Mouse (Mus musculus) myocyte (in vitro differentiated cells): ENCODE measurements at regions not wholly inside any gene's neighbourhood (a gene's known extent, or its start where the extent isn't known, plus 50 kb on each side); places are given as distances from the start of the nearest gene placed in this dataset.

Source experiments
- H3K27me3 ChIP-seq: one replicate; pipeline ENCODE4 v1.6.1; 2011; ENCODE audit not compliant: control insufficient read depth, insufficient read depth, insufficient read length
- H3K36me3 ChIP-seq: one replicate; pipeline ENCODE4 v1.6.1; 2011; ENCODE audit not compliant: control insufficient read depth, insufficient read depth
- H3K4me2 ChIP-seq: one replicate; pipeline ENCODE4 v1.6.1; 2011; ENCODE audit warnings: low read depth, control low read depth
- H3K4me3 ChIP-seq: one replicate; pipeline ENCODE4 v1.5.1; 2011; ENCODE audit warnings: mild to moderate bottlenecking, control low read depth, moderate library complexity
- H3K79me2 ChIP-seq: one replicate; pipeline ENCODE4 v1.6.1; 2011; ENCODE audit not compliant: control insufficient read depth, insufficient read depth
- H3ac ChIP-seq: one replicate; pipeline ENCODE4 v1.6.1; 2011; ENCODE audit not compliant: control insufficient read depth, insufficient read length
- CEBPB ChIP-seq: IDR thresholded peaks from 2 replicates; pipeline ENCODE4 v1.6.1; 2011; ENCODE audit warnings: mild to moderate bottlenecking, moderate library complexity; ENCODE audit not compliant: poor library complexity, insufficient read depth, severe bottlenecking
- MAX ChIP-seq: IDR thresholded peaks from one replicate; pipeline ENCODE4 v1.6.1; 2011; ENCODE audit warnings: low read depth, mild to moderate bottlenecking, control low read depth
- MYOD1 ChIP-seq, 3 experiments: IDR thresholded peaks; one replicate each; pipeline ENCODE4 v1.6.1; 2011; ENCODE audit warnings: control low read depth in 2 of 3, low read depth in 2 of 3, mild to moderate bottlenecking in 2 of 3, moderate library complexity in 1 of 3; ENCODE audit not compliant: insufficient read length in 2 of 3, control insufficient read depth in 1 of 3
- MYOG ChIP-seq, 3 experiments: IDR thresholded peaks; one replicate each; pipeline ENCODE4 v1.6.1; 2011; ENCODE audit warnings: control low read depth in 2 of 3, low read depth in 2 of 3, mild to moderate bottlenecking in 2 of 3; ENCODE audit not compliant: insufficient read length in 2 of 3, control insufficient read depth in 1 of 3, insufficient read depth in 1 of 3
- POLR2A ChIP-seq: IDR thresholded peaks from one replicate; pipeline ENCODE4 v1.6.1; 2011; ENCODE audit warnings: low read depth, mild to moderate bottlenecking, control low read depth, moderate library complexity; ENCODE audit not compliant: insufficient read length
- POLR2AphosphoS2 ChIP-seq: IDR thresholded peaks from one replicate; pipeline ENCODE4 v1.6.1; 2011; ENCODE audit warnings: low read depth, control low read depth; ENCODE audit not compliant: insufficient read length
- SRF ChIP-seq: IDR thresholded peaks from one replicate; pipeline ENCODE4 v1.6.1; 2011; ENCODE audit warnings: low read depth; ENCODE audit not compliant: control insufficient read depth, insufficient read length
- TCF12 ChIP-seq: IDR thresholded peaks from one replicate; pipeline ENCODE4 v1.6.1; 2011; ENCODE audit warnings: mild to moderate bottlenecking, control low read depth; ENCODE audit not compliant: poor library complexity, insufficient read depth, severe bottlenecking
- TCF3 ChIP-seq: IDR thresholded peaks from one replicate; pipeline ENCODE4 v1.6.1; 2011; ENCODE audit warnings: low read depth, control low read depth; ENCODE audit not compliant: insufficient read length
- USF1 ChIP-seq: IDR thresholded peaks from one replicate; pipeline ENCODE4 v1.6.1; 2011; ENCODE audit warnings: low read depth, mild to moderate bottlenecking, control low read depth, moderate library complexity

- Histone ChIP-seq H3ac (no peak overlapping the region), H3K79me2 (no peaks in the 10 kb centered on the region), H3K36me3 (no peaks in the 10 kb centered on the region), H3K4me3 (no peak overlapping the region), H3K4me2 (no peak overlapping the region), H3K27me3 (no peaks in the 10 kb centered on the region)
- TF ChIP-seq TCF3 (no peak), MYOG (IDR thresholded peaks at IDR 0.05; ENCODE audit: control insufficient read depth in 1 of 3, insufficient read depth in 1 of 3, insufficient read length in 2 of 3, low read depth in 2 of 3) (no peak), CEBPB (no peak), TCF12 (no peak), POLR2A (no peak), POLR2AphosphoS2 (no peak), USF1 (no peak), MYOD1 (IDR thresholded peaks at IDR 0.05; ENCODE audit: control insufficient read depth in 1 of 3, insufficient read length in 2 of 3, low read depth in 2 of 3) (no peak)
Observed at GRCm38 (mm10) chr15:5299807-5300206, 55.8 kb upstream of the Ptger4 start.

- Histone ChIP-seq H3K79me2 (no peaks in the 10 kb centered on the region), H3ac (no peak overlapping the region), H3K4me3 (no peak overlapping the region), H3K36me3 (no peaks in the 10 kb centered on the region), H3K4me2 (no peak overlapping the region), H3K27me3 (no peaks in the 10 kb centered on the region)
- TF ChIP-seq USF1 (no peak), MYOD1 (IDR thresholded peaks at IDR 0.05; ENCODE audit: control insufficient read depth in 1 of 3, insufficient read length in 2 of 3, low read depth in 2 of 3) (no peak), TCF12 (no peak), TCF3 (no peak), POLR2A (no peak), MAX (no peak), SRF (no peak)
Observed at GRCm38 (mm10) chr15:5296949-5297348, 53.0 kb upstream of the Ptger4 start.
